Mouse (Mus musculus): ENCODE measurements around the gene Gm11938.
"Not testable (repeated sequence)": the region's sequence is repeated elsewhere in the genome, so short reads cannot be mapped to it uniquely, and the experiment has no call there.

The Gm11938 gene

GRCm38 (mm10) chr11:99603208-99603607, at the start of gene Gm11938:
TSS of gene Gm11938 (minus strand) at chr11:99603308.
- DNase-seq (ENCODE audit: low read depth, low spot score), result not testable (repeated sequence)

DNA sequence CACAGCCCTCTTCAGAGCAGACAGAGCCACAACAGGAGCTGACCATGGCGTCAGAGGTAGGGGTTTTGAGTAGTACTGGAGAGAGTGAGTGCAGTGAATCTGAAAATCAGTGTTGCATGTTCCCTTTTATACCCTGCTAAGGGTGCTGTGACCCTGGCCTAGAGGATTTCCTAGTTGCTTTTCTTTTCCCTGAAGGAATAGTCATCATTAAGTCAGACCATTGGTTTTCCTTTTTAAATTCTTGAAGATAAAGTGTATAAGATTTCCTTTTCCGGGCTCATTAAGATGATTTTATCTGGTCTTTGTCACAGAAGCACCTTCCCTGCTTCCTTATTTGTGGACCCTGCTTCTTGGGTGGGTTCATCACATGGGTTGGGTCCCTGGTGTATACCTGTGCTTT, 47.0 kb upstream of the Gm11938 start, which contains the start of gene Gm11555:
Gm11555 (minus strand) TSS at position 101 of the 400 bp plus-strand sequence.
- no peak for DNase-seq (ENCODE audit: low read depth, low spot score)

DNA sequence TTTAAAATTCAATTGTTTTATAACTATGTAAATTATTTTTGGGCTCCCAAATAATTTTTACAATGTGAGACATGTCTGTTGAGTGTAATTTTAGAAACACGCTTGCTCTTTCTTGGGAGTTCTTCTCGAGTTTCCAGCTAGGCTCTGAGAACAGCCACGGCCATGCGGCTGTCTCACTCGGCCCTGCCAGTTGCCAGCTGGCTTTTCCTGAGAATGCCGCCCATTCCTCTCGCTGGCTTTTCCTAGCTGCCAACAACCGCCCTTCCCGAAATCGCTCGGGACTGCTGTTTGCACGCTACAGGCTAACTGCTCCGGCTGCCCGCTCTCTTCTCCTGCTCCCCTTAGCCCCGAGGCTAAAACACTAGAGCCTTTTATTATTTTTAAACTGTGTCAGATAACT, 43.3 kb upstream of the Gm11938 start:
- DNase-seq (ENCODE audit: low read depth, low spot score), result no peak

DNA sequence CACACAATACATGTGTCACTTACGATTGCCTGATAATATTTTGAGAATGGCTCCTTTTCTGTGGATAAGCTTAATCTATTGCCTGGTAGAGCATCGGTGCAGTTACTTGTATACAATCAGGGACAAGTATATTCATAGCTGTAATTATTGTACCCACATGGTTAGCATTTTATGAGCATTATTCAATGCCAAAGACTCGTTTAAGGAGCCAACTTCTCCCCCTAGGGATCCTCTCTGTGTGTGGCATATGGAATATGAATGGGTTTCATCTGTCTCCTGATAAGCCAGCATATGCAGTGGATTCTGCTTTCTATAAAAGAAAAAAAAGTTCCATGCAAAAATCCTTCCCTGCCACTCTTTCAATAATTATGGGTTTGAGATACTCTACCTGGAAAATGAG, 41.2 kb upstream of the Gm11938 start:
- DNase-seq (ENCODE audit: low read depth, low spot score), result no peak

GRCm38 (mm10) chr11:99643635-99644139, 40.6 kb upstream of the Gm11938 start, which contains the start of gene Krtap4-7:
TSS of gene Krtap4-7 (minus strand) at chr11:99644089.
- not testable (repeated sequence) for DNase-seq (ENCODE audit: low read depth, low spot score)

DNA sequence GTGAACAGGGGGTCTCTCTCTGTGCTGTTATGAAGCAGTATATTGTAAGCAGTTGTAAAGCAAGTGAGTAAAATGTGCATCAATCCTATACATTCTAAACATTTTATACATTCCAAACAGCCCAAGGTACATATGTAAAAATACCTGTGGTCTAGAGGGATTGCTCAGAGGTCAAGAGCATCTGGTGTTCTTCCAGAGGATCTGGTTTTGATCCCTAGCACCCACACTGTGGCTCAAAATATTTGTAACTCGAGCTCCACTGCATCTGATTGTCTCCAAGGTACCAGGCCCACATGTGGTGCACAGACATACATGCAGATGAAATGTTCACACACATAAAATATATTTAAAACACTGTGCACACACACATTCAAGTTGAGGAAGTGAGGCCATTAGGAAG, 37.8 kb upstream of the Gm11938 start:
- DNase-seq (ENCODE audit: low read depth, low spot score), result no peak

- DNase-seq (ENCODE audit: low read depth, low spot score), result no peak
Measured at GRCm38 (mm10) chr11:99637086-99637485, 34.0 kb upstream of the Gm11938 start.

- DNase-seq (ENCODE audit: low read depth, low spot score), result no peak
Measured at GRCm38 (mm10) chr11:99634653-99635134, 31.6 kb upstream of the Gm11938 start, which contains the start of gene Krtap4-2. TSS of gene Krtap4-2 (minus strand) at chr11:99635084.

GRCm38 (mm10) chr11:99633293-99633692, 30.2 kb upstream of the Gm11938 start:
- no peak for DNase-seq (ENCODE audit: low read depth, low spot score)

- DNase-seq (ENCODE audit: low read depth, low spot score), result no peak
Measured at GRCm38 (mm10) chr11:99630890-99631289, 27.8 kb upstream of the Gm11938 start.

- DNase-seq (ENCODE audit: low read depth, low spot score), result no peak
Measured at GRCm38 (mm10) chr11:99628138-99628537, 25.0 kb upstream of the Gm11938 start, which contains the start of gene Krtap4-1. TSS of gene Krtap4-1 (minus strand) at chr11:99628238.

DNA sequence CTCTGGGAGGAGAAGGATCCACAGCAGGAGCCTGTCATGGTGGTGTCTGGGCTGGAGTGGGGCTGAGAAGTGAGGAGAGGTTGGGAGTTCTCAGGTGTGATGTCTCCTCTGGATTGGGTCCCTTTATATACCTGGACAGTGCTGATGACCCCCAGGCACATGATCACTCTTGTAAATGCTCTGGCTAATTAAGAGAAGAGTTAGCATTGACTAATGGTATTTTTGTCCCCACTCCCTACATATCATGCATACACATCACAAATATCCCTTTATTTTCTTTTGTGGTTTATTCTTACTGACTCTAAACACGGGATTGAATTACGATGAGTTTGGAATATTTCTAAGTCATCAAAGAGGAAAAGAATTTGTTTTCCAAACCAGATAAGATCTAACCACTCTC, 17.2 kb upstream of the Gm11938 start, which contains the start of gene Gm11562:
Gm11562 (minus strand) TSS at position 101 of the 400 bp plus-strand sequence.
- DNase-seq (ENCODE audit: low read depth, low spot score), result no peak

- no peak for DNase-seq (ENCODE audit: low read depth, low spot score)
Measured at GRCm38 (mm10) chr11:99614796-99615363, 11.8 kb upstream of the Gm11938 start, which contains the start of gene Krtap2-4. TSS of gene Krtap2-4 (minus strand) at chr11:99614846.

- not testable (repeated sequence) for DNase-seq (ENCODE audit: low read depth, low spot score)
Measured at GRCm38 (mm10) chr11:99610089-99610488, 7.0 kb upstream of the Gm11938 start, which contains the start of gene Gm11937. TSS of gene Gm11937 (minus strand) at chr11:99610189.

DNA sequence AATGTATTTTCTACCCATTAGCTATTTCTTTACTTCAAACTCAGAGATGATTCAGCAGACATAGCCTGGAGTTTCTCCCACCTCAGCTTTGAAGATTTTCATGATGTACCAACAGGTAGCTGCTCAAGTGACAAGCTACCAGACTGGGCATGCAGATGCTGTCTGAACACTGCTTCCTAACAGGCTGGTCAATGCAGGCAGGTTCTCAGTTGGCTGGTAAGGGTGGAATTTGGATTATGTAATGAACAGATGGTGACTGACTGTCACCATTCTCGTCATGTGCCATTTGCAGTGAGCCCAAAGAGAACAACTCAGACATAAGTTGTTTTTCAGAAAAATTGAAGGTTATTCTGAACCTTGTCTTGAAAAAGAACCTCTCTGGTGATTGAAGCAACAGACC, 6.0 kb upstream of the Gm11938 start:
- DNase-seq (ENCODE audit: low read depth, low spot score), result no peak

DNA sequence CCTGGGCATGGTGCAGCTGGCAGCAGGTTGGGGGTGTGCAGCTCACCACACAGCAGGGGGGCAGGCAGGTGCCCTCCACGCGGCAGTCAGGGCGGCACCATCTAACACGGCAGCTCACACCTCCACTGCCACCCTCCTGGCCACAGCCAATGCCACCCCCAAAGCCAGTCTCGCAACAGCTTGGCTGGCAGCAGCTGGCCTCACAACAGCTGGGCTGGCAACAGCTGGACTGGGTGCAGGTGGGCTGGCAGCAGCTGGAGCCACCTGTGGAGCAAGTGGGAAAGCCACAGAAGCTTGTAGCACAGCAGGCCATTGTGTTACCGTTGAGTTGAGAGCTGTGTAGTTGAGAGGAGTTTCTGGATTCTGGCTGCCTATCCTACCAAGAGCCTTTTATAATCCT, 5.4 kb downstream of the Gm11938 start, which contains the start of gene Krtap9-3:
Krtap9-3 (minus strand) TSS at position 364 of the 400 bp plus-strand sequence.
- not testable (repeated sequence) for DNase-seq (ENCODE audit: low read depth, low spot score)

- no peak for DNase-seq (ENCODE audit: low read depth, low spot score)
Measured at GRCm38 (mm10) chr11:99590981-99591380, 12.1 kb downstream of the Gm11938 start, which contains the start of gene Krtap1-3. TSS of gene Krtap1-3 (minus strand) at chr11:99591339.

DNA sequence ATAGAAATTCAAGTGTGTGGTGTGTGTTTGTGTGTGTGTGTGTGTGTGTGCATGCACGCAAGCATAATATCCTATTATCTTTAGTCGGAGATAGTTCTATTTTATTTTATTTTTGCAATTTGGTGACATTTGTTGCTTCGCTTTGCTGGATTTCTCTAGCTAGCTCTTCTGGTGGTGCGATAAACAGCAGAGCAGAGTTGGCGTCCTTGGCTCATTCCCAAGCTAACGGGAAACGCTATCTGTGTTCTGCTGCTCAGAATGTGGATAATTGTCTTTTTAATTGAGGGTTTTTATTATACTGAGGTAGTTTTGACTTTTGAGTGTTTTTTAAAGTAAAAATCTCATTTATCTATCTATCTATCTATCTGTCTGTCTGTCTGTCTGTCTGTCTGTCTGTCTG, 18.0 kb downstream of the Gm11938 start:
- no peak for DNase-seq (ENCODE audit: low read depth, low spot score)

DNA sequence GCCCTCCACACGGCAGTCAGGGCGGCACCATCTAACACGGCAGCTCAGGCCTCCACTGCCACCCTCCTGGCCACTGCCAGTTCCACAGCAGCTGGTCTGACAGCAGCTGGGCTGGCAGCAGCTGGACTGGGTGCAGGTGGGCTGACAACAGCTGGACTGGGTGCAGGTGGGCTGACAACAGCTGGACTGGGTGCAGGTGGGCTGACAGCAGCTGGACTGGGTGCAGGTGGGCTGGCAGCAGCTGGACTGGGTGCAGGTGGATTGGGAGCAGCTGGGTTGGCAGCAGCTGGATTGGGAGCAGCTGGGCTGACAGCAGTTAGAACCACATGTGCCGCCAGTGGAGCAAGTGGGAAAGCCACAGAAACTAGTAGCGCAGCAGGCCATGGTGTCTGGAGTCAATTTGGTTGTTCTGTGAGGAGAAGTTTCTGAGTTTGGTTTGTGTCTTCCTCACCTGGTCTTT, 19.8 kb downstream of the Gm11938 start, which contains the start of gene Krtap1-4:
Krtap1-4 (minus strand) TSS at position 410 of the 460 bp plus-strand sequence.
- DNase-seq (ENCODE audit: low read depth, low spot score), result no peak

DNA sequence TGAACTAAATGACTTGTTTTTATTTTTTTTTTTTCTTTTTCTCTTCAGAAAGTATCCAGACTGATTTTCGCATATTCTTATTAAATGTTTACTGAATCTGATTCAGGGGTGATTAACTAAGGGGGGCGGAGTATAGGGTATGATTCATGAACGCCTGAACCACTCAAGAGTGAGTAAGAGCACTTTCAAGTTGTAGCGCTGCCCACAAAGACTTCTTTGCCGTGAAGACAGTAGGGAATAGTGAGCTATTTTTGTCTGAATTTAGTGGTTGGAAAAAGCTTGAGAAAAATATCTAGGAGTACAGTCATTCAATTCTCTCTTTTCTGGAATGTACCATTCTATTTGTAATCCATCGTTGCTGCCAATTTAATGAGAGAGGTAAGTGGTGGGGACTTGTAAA, 21.5 kb downstream of the Gm11938 start:
- DNase-seq (ENCODE audit: low read depth, low spot score), result no peak

DNA sequence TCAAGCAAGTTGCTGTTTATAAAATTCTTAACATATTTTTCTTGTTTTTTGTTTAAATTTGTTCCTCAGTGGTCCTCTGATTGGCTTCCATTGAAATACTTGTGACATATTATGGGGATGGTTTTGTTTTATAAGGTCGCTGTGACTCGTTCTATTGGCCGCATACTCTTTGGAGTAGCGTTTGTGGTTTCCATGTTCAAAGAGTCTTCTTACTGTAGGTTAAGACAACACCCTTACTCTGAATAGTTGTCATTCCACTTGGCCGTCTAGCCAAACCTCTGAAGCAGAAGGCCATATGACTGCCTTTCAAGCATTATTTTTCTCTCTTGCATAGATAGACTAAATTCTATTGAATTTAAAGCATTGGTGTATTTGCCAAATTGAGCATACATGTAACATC, 22.1 kb downstream of the Gm11938 start:
- no peak for DNase-seq (ENCODE audit: low read depth, low spot score)

GRCm38 (mm10) chr11:99580636-99581035, 22.5 kb downstream of the Gm11938 start, which contains the start of gene Krtap1-5:
TSS of gene Krtap1-5 (minus strand) at chr11:99581016.
- DNase-seq (ENCODE audit: low read depth, low spot score), result no peak
